Mouse (Mus musculus): ENCODE results near the gene U2af1l4.

U2af1l4 gene

GRCm38 (mm10) chr7:30610043-30610442, 46.9 kb downstream of the U2af1l4 start:
- in situ Hi-C loops (cut with MboI, MseI), result loop anchor here (5.0 kb wide), 1 partner anchor 118 kb away; the partner anchor contains the start of gene Prodh2

GRCm38 (mm10) chr7:30612654-30613402, 49.7 kb downstream of the U2af1l4 start, which contains the start of gene Upk1a:
Upk1a (minus strand) TSS chr7:30612847.
- in situ Hi-C loops (cut with MboI, MseI), result loop anchor here (5.0 kb wide), 1 partner anchor 121 kb away; the partner anchor contains the start of gene Prodh2

GRCm38 (mm10) chr7:30613529-30614112, 50.5 kb downstream of the U2af1l4 start:
- in situ Hi-C loops (cut with MboI, MseI), result loop anchor here (5.0 kb wide), 1 partner anchor 121 kb away; the partner anchor contains the start of gene Prodh2

- in situ Hi-C loops (cut with MboI, MseI), result loop anchor here (5.0 kb wide), 1 partner anchor 122 kb away; the partner anchor contains the start of gene Prodh2
Observed at GRCm38 (mm10) chr7:30614454-30614853, 51.4 kb downstream of the U2af1l4 start.
